Mouse (Mus musculus): ENCODE data around the gene Mical3.
A peak's percentile ranks its signal among the peaks of the same experiment; 100 is the strongest.

Gene Mical3

DNA sequence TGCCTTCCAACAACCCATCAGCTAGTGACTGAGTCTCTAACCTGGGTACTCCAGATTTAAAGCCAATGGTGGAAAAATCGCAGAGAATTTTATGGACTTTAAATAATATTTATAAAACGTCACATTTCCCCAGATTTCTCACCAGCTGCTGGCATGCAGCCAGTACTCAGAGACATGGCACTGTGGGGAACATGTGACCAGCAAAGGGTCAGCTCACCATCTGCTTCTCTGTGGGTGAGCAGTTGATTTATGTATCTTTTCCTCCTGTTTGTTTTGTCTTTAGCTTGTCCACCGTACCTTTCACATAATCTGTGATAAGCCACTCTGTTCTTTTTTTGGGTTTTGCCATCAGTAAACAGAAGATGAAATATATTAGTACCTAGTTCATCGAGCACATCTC is 125.8 kb downstream of the Mical3 start:
- no peak for DNase-seq

DNA sequence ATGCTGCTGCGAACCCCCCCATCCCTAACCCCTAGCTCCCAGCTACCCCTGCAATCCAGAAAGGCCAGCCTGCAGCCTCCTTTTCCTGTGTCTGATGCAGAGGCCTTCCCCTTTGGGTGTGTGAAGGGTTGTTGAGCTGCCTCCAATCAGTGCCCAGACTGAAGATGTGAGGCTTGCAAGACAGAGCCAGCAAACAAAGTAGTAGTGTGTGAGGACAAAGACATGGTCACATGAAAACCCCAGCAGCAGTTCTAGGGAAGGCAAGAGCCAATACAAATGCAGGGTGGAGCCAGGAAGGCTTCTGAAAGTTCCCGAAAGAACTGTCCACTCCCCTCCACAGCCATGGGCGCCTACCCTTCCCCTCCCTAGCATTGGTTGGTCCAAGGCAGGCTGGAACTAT is 127.8 kb downstream of the Mical3 start:
- no peak for DNase-seq

DNA sequence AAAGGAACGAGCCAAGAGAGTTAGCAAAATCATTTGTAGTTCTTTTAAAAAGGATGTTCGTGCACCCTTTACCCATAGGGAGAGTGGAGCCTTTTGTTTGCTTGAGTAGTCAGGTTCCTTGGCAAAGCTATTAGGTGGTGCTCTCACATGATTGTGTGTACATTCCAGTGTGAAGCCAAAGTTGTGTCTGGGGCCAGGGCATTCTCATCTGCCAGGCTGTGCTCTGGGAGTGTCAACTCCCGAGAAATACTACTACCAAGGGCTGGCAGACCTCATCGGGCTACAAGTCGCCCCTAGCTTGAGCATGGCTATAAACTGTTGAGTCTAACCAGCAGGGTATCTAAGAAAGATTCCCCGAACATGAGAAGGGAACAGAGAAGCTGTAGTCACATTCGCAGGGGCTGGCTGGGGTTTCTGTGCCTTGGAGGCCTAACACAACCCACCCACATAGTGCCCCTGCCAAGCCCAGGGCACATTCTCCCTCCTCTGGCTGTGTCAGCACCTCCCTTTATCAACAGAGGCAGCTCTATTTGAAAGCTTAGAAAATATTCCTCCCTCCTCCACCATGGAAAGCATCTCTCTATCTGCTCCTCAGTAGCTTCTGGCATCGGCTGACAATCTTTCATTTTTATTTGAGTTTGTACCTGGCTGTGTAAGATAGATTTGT is 130.8 kb downstream of the Mical3 start:
- DNase-seq = no peak

DNA sequence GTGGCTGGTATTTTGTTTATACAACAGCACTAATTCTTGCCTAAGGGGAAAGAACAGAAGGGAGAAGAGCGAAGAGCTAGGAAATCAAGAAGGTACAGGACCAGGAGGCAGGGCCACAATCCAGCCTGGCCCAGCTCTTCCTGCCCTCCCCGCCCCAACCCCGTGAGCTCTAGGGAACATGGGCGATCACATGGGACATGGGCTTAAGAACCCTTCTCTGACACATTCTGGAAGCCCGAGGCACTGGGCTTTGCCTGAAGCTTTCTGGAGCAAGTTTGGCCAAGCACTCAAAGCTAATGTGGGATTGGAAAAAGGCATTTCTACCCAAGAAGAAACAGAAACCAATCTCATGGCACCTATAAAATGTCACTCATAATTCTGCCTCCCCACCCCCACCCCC is 131.7 kb downstream of the Mical3 start:
- no peak for DNase-seq

DNA sequence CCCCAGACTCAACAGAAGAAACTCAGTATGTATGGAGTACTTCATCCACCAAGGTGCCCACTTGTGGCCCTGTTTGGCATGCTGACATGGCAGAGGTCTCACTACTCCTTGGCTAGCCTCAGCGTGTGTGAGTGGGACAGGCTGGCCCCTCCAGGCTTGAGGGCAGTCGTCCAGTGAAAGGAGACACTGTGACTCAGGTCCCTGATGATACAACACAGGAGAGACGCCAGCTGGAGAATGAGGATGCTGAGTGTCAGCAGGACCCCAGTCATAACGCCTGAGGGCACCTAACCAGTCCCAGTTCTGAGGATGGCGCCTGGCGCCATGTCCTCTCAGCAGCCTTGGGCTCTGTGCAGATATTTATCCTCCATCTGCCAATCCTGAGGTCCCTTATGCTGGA is 134.2 kb downstream of the Mical3 start:
- no peak for DNase-seq

DNA sequence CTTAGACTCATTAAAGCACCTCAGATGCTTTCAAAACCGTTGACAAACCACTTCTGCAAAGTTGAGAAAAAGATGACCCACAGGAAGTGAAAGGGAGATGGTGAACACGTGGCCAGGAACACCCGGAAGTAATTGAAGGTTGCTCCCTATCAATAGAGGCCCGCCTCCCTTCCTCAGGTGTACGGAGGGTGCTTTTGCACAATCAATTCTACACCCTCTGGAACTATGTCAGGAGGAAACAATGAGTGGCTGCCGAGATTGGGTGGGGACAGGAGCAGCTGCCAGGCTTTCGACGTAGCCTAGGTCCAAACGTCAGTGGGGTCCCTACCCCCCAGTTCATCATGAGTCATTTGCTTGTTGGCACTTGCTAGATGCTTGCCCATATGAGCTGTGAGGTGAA is 135.3 kb downstream of the Mical3 start:
- no peak for DNase-seq

DNA sequence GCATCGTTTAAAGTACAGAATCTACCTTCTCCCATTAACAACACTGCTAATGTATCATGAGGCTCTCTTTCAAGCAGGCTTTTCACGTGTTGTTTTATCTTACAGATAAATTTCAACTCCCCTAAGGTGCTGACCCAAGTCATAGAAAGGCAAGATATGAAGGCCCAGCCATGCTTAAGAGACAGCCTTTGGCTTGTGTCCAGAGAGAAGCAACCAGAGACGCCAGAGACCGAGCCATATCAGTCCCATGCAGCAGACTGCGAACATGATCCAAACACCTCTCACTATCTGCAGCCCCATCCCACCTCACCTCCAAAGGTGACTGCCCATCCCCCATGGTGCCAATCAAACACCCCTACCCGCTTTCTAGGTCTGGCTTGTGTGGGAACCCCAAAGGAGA is 138.9 kb downstream of the Mical3 start:
- no peak for DNase-seq

DNA sequence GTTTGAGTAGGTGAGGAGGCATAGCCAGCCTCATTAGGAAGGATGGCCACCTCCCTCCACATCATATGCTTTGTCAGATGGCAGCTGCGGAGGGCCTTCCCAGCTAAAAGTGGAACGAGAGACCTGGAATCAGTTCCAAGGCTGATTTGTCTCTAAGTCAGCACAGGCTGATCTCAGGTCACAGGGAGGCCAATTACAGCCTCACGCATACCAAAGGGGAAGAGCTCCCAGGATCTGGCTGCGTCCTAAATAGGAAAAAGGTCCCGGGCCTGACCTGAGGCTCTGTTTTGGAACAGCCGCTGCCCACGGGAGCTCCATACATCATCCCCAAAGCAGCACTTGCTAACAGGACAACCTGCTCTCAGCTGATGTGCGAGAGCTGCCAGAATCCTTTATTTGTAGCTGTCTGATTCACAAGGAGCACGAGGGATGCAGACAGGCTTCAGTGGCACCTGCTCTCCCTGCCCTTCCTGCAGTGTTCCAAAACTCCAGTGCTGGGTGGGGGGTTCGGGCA is 143.2 kb downstream of the Mical3 start:
- no peak for DNase-seq

DNA sequence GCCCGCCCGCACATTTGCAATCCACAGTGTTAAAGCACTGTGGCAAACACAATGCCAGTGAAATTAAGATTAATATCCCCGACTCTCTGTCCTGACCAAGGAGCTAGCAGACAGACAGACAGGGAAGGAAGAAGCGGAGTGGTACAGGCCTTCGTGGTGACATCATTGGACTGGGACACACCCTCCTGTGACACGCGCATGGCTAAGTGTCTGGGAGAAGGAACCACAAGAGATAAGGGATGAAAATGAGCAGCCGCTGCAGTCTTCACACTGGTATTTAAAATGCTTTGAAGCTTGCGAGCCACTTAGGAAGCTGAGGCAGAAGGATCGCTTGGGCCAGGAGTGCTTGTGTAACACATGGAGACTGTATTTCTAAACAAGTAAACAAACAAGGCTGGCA is 143.6 kb downstream of the Mical3 start:
- no peak for DNase-seq

DNA sequence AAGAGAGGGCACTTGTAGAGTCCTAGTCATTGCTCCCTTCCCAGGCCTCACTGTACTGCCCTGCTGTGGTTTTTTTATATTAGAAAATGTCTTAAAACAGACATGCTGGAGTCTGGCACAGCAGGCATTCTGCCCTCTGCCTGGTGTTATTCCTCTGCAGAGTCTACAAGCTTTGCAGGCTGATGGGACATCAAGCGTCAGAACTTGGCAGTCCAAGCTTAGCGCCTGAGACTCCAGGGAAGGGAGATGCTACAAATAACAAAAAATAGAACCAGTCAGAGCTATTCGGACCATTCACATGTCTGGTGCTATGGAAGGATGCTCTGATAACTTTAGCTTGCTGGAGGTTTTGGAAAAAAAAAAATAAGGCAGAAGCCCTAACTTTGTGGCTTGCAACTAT is 144.6 kb downstream of the Mical3 start:
- no peak for DNase-seq

DNA sequence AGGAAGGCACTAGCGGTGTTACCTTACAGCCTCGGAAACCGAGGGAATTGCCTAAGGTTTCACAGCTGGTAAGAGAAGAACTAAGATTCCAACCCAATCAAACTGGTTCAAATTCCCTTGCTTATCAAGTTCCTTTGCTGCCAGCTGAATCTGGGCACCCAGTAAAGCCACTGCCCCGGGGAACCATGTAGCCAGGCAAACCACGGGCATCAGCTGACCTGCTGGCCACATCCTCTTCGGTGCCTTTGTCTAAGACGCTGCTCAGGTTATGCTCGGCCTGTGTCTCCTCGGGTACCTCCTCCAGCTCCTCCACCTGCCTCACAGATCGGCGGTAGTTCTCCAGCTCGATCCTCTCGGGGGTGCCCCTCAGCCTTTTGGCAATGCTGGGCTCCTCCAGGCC is 148.5 kb downstream of the Mical3 start:
- DNase-seq = no peak

DNA sequence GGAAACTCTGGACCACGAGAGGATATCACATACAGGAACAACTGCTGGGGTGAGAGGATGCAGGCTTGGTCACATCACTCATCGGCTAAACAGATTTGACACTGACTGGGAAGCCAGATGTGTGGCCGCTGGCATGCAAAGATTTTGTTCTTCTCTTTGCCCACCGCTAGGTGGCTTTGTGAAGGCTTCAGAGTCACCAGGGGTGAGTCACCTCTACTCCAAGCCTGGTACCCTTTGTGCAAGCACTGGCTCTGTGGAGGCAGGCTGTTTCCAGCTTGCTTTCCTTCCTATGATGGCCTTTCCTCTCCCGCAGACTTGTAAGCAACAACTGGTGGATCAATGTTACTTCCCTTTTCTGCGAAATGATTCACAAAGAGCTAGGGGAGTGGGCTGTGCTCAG is 149.3 kb downstream of the Mical3 start:
- DNase-seq = no peak

DNA sequence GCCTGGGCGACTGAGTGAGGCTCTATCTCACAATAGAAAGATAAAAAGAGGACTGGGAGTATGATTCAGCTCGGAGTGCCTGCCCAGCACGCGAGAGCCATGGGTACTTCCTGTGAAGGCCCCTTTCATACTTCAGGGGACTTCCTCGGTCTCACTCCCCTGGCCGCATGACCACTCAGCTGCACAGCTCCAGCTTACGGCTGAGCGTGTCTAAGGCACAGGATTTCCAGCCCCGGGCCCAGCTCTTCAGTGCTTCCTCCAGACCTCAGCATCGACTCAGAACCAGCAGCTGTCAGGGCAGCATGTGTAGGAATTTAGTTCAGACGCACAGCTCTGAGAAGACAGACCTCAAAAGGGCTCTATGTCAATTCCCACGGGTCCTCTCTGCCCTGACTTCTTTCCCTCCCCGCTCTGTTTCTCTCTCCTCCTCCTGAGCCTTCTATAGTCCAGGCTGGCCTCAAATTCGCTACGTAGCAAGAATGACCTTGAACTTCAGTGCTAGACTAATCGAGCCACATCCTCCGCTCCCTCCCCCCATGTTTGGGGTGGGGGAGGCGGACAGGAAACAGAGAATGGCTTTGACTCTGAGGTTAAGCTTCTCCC is 152.7 kb downstream of the Mical3 start:
- no peak for DNase-seq

DNA sequence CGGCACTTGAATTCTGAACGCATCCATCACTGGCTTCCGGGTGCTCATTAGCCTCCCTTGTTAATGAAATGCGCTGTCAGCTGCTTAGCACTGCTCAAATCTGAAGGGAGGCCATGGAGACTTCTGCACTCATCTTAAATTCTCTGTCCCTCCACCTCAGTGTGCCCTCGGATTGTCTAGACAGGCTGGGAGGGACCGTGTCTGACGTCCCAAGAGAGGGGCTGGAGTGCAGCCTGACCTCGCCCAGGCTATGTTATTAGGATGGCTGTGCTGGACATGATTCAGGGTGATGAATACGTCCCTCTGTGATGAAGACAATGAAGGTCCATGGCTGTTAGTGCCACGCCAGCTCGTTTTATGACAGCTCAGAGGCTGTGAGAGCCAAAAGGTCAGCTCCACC is 153.8 kb downstream of the Mical3 start:
- no peak for DNase-seq

DNA sequence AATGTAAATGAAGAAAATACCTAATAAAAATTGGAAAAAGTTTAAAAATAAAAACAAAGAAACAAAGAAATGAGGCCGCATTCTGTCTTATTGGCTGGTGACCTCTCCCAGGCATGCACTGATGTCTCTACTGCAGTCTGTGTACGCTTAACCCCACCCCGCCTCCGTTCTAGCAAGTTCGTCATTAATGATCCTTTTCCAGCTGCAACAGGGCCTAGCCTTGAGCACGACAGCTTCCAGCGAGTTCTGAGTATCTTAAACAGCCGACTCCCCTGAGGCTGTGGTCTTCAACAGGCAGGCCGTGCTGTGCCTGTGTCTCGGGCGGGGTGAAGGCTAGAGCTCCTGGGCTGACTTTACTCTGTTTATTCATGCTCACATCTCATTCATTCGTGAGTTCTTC is 154.7 kb downstream of the Mical3 start:
- no peak for DNase-seq

DNA sequence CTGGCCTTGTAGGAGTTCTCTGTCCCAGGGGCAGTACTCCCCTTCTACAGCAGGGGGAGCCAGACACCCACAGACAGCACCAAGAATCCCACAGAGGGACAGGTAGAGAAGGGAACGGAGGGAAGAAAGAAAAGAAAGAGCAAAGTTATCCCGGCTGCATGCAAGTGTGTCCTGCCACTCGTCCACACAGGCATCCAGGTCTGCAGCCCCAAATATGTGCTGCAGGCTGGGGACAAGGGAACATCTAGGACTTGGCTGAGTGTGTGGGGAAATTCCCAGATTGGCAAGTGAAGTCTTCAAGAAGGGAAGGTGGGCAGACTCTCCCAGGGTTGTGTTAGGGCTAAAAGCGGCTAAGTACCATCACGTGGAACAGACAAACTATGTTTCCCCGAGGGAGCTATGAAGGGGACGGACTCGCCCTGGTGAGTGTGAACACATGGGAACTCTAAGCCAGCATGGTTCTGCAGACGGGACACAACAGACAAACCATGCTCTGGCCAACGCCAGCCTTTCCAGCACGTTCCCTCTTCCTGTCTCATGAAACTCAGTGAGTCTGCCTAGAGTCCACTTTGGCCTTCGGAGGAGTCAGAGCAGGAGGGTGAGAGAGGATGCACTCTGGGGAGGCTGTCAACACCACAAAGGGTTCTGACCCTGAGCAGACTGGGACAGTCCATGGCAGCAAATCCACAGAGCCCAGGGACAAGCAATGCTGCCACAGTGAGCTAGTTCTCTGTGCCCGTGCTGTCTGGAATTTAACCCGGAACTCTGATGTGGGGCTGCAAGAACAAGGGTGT is 158.8 kb downstream of the Mical3 start:
- DNase-seq = peak; percentile 80

DNA sequence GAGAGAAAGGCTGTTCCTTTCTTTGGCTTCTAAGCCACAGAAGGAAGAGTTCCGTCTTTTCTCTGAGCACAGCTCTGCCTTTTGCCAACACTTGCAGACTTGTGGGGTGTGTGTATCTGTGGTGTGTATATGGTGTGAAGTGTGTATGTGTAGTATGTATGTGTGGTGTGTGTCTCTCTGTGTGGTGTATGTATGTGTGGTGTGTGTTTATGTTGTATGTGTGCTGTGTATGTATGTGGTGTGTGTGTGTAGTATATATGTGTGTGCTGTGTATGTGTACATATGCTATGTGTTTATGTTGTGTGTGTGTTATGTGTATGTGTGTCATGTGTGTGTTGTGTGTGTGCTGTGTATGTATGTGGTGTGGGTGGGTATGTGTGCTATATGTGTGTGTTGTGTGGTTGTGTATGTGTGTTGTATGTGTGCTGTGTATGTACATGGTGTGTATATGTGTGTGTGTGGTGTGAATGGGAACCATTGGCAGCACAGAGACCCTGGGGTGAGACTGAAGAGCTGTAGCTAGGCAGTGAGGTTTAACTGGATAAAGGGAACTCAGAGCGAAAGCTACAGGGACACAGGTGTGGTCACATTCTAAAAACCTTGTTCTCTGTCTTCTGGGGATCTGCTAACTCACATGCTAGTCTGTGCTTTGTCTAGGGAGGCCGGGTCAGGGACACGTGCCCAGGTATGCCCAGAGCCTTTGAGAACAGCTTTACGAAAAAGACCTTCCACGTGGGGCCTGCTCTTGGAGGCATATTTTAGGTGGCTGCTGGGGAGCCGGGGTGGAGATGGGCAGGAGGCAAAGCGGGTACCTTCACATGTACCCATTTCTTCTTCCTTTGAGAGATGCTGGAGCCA is 159.6 kb downstream of the Mical3 start:
- no peak for DNase-seq

DNA sequence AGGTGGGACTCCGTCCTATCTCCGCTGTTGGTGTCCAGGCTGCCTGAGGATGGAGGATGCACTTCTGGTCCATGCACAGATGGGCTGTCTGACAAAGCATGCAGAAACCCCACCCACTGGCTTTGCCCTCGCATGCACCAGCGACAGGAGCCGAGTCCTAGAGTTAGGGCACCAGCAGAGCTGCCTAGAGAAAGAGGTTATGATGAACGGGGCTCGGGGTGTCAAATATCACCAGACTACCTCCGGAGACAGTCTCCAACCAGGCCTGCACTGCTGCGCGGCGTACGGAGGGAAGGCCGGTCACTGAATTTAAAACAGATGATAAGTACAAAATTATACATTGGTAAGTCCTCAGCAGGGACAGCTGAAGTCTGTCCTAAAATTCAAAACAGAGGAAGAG is 165.0 kb downstream of the Mical3 start:
- no peak for DNase-seq

DNA sequence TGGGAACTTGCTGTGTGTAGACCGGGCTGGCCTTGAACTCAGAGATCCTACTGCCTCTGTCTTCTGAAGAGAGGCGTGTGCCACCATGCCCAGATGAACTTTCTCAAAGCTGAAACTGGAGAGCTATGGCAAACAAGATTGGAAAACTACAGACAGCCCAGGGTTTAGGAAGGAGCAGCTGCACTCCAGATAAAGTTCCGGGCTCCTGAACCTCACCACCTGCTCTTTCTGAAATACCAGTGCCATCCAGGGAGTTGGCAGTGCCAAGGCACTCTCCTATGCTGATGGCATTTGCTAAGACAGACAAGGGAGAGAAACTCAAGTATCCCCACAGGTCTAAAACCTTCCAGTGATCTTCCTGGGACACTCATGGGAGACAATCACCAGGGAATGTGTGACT is 166.6 kb downstream of the Mical3 start:
- DNase-seq = no peak

DNA sequence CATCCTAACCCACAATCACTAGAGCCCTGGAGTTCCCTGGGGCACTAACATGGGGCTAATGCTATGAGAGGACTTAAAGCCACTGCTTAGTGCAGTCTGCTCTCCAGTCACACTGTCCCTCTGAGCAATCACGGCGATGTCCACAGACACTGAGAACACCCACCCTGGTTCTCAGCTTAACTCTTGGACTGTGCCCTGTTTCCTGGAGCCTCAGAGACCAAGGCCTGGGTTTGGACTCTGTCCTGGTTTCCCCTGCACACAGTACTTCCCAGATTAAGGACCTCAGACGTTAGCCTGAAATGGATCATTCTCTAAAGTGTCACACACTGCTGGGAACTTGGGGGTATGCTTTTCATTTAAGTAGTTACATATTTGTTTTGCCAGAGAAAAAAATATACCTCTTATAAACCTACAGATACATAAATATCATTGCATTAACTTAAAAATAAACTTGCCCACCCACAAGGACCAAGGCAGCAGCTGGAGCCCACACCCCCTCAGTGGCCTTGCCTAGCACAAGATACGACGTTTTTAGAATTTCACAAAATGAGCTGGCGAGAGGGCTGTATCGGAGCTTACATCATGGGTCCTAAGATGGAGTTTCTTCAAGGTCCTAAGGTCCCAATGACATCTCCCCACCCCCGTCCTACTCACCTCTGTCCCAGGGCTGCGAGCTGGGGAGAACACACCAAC is 170.3 kb downstream of the Mical3 start:
- no peak for DNase-seq

DNA sequence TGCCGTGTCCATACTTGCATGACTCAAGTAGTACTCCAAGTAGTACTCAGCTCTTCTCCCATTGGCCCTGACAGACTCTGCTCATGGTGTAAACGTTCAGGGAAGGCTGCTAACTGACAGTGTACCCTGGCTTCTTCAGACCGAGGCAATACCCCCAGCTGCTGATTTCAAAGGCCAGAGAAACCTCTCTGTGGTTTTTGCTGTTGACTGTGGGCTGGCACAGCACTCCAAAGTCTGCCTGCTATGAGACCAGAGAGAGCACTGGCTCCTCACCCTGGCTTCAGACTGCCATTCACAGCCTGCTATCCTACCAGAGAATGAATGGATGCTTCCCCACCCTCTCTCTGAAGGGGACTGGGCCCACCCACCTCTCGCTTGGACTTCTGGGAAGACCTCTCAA is 173.5 kb downstream of the Mical3 start:
- no peak for DNase-seq
